Mouse (Mus musculus): ENCODE measurements at regions not wholly inside any gene's neighbourhood (a gene's known extent, or its start where the extent isn't known, plus 50 kb on each side); places are given as distances from the start of the nearest gene placed in this dataset.

- no peak overlapping the region for H3K4me3 ChIP-seq (ENCODE audit: low read length)
- no peak overlapping the region for H3K4me2 ChIP-seq (replicated peaks; ENCODE audit: low read depth, low read length)
- no peaks in the 10 kb centered on the region for H3K4me1 ChIP-seq (ENCODE audit: control insufficient read depth, insufficient read depth, low read length)
- ATAC-seq (ENCODE audit: low FRiP score, low TSS enrichment): no peak
- H3K9ac ChIP-seq (ENCODE audit: low read depth, low read length): no peak overlapping the region
- H3K36me3 ChIP-seq (ENCODE audit: control insufficient read depth, insufficient read depth, low read length): no peaks in the 10 kb centered on the region
- 82% methylated on average over 2 of the region's 2 CpGs for WGBS
- no peak overlapping the region for H3K27ac ChIP-seq (ENCODE audit: low read depth, low read length)
- no peaks in the 10 kb centered on the region for H3K27me3 ChIP-seq (ENCODE audit: control insufficient read depth, insufficient read depth, low read length)
- H3K9me3 ChIP-seq (ENCODE audit: control insufficient read depth, low read length): no peaks in the 10 kb centered on the region
These were observed 350.7 kb downstream of the Foxo1 start for GRCm38 (mm10) chr3:52618925-52619224.

- Histone ChIP-seq H3K4me2 (replicated peaks; ENCODE audit: low read depth, low read length) (no peak overlapping the region), H3K27ac (ENCODE audit: low read depth, low read length) (no peak overlapping the region), H3K9me3 (ENCODE audit: control insufficient read depth, low read length) (no peaks in the 10 kb centered on the region), H3K27me3 (ENCODE audit: control insufficient read depth, insufficient read depth, low read length) (no peaks in the 10 kb centered on the region), H3K36me3 (ENCODE audit: control insufficient read depth, insufficient read depth, low read length) (no peaks in the 10 kb centered on the region), H3K4me1 (ENCODE audit: control insufficient read depth, insufficient read depth, low read length) (no peaks in the 10 kb centered on the region), H3K9ac (ENCODE audit: low read depth, low read length) (no peak overlapping the region), H3K4me3 (ENCODE audit: low read length) (no peak overlapping the region)
- 79% methylated on average over 7 of the region's 7 CpGs for WGBS
- ATAC-seq (ENCODE audit: low FRiP score, low TSS enrichment): no peak
These were observed 350.2 kb downstream of the Foxo1 start for GRCm38 (mm10) chr3:52618212-52618924.

- Histone ChIP-seq H3K4me3 (ENCODE audit: low read length) (no peak overlapping the region), H3K27ac (ENCODE audit: low read depth, low read length) (no peak overlapping the region), H3K9me3 (ENCODE audit: control insufficient read depth, low read length) (no peaks in the 10 kb centered on the region), H3K4me2 (replicated peaks; ENCODE audit: low read depth, low read length) (no peak overlapping the region), H3K9ac (ENCODE audit: low read depth, low read length) (no peak overlapping the region), H3K4me1 (ENCODE audit: control insufficient read depth, insufficient read depth, low read length) (no peaks in the 10 kb centered on the region), H3K27me3 (ENCODE audit: control insufficient read depth, insufficient read depth, low read length) (no peaks in the 10 kb centered on the region), H3K36me3 (ENCODE audit: control insufficient read depth, insufficient read depth, low read length) (no peaks in the 10 kb centered on the region)
- 48% methylated on average over 8 of the region's 8 CpGs for WGBS
- ATAC-seq (ENCODE audit: low FRiP score, low TSS enrichment): no peak
These were observed 349.4 kb downstream of the Foxo1 start for GRCm38 (mm10) chr3:52617413-52618149.

- WGBS: 93% methylated on average over 8 of the region's 8 CpGs
- ATAC-seq (ENCODE audit: low FRiP score, low TSS enrichment): no peak
- H3K27me3 ChIP-seq (ENCODE audit: control insufficient read depth, insufficient read depth, low read length): no peaks in the 10 kb centered on the region
- H3K36me3 ChIP-seq (ENCODE audit: control insufficient read depth, insufficient read depth, low read length): no peaks in the 10 kb centered on the region
- no peak overlapping the region for H3K4me3 ChIP-seq (ENCODE audit: low read length)
- no peaks in the 10 kb centered on the region for H3K9me3 ChIP-seq (ENCODE audit: control insufficient read depth, low read length)
- no peak overlapping the region for H3K4me2 ChIP-seq (replicated peaks; ENCODE audit: low read depth, low read length)
- H3K9ac ChIP-seq (ENCODE audit: low read depth, low read length): no peak overlapping the region
- no peak overlapping the region for H3K27ac ChIP-seq (ENCODE audit: low read depth, low read length)
- no peaks in the 10 kb centered on the region for H3K4me1 ChIP-seq (ENCODE audit: control insufficient read depth, insufficient read depth, low read length)
These were observed 343.7 kb downstream of the Foxo1 start for GRCm38 (mm10) chr3:52611881-52612280.

GRCm38 (mm10) chr3:52610466-52610865 lies 342.3 kb downstream of the Foxo1 start:
- H3K36me3 ChIP-seq (ENCODE audit: control insufficient read depth, insufficient read depth, low read length): no peaks in the 10 kb centered on the region
- no peak for ATAC-seq (ENCODE audit: low FRiP score, low TSS enrichment)
- no peaks in the 10 kb centered on the region for H3K9me3 ChIP-seq (ENCODE audit: control insufficient read depth, low read length)
- H3K4me2 ChIP-seq (replicated peaks; ENCODE audit: low read depth, low read length): no peak overlapping the region
- H3K27ac ChIP-seq (ENCODE audit: low read depth, low read length): no peak overlapping the region
- no peak overlapping the region for H3K9ac ChIP-seq (ENCODE audit: low read depth, low read length)
- H3K4me1 ChIP-seq (ENCODE audit: control insufficient read depth, insufficient read depth, low read length): no peaks in the 10 kb centered on the region
- 65% methylated on average over 3 of the region's 3 CpGs for WGBS
- H3K27me3 ChIP-seq (ENCODE audit: control insufficient read depth, insufficient read depth, low read length): no peaks in the 10 kb centered on the region
- no peak overlapping the region for H3K4me3 ChIP-seq (ENCODE audit: low read length)

GRCm38 (mm10) chr3:52608086-52608426 lies 339.9 kb downstream of the Foxo1 start:
- no peak overlapping the region for H3K27ac ChIP-seq (ENCODE audit: low read depth, low read length)
- ATAC-seq (ENCODE audit: low FRiP score, low TSS enrichment): no peak
- 89% methylated on average over 5 of the region's 5 CpGs for WGBS
- H3K9me3 ChIP-seq (ENCODE audit: control insufficient read depth, low read length): no peaks in the 10 kb centered on the region
- H3K27me3 ChIP-seq (ENCODE audit: control insufficient read depth, insufficient read depth, low read length): no peaks in the 10 kb centered on the region
- no peak overlapping the region for H3K9ac ChIP-seq (ENCODE audit: low read depth, low read length)
- H3K4me1 ChIP-seq (ENCODE audit: control insufficient read depth, insufficient read depth, low read length): no peaks in the 10 kb centered on the region
- H3K4me3 ChIP-seq (ENCODE audit: low read length): no peak overlapping the region
- H3K36me3 ChIP-seq (ENCODE audit: control insufficient read depth, insufficient read depth, low read length): no peaks in the 10 kb centered on the region
- H3K4me2 ChIP-seq (replicated peaks; ENCODE audit: low read depth, low read length): no peak overlapping the region

- Histone ChIP-seq H3K9me3 (ENCODE audit: control insufficient read depth, low read length) (no peaks in the 10 kb centered on the region), H3K4me1 (ENCODE audit: control insufficient read depth, insufficient read depth, low read length) (no peaks in the 10 kb centered on the region), H3K4me3 (ENCODE audit: low read length) (no peak overlapping the region), H3K36me3 (ENCODE audit: control insufficient read depth, insufficient read depth, low read length) (no peaks in the 10 kb centered on the region), H3K9ac (ENCODE audit: low read depth, low read length) (no peak overlapping the region), H3K27ac (ENCODE audit: low read depth, low read length) (no peak overlapping the region), H3K4me2 (replicated peaks; ENCODE audit: low read depth, low read length) (no peak overlapping the region), H3K27me3 (ENCODE audit: control insufficient read depth, insufficient read depth, low read length) (no peaks in the 10 kb centered on the region)
- ATAC-seq (ENCODE audit: low FRiP score, low TSS enrichment): no peak
- WGBS: 87% methylated on average over 12 of the region's 12 CpGs
These were observed 339.4 kb downstream of the Foxo1 start for GRCm38 (mm10) chr3:52607379-52608085.

- Histone ChIP-seq H3K4me2 (replicated peaks; ENCODE audit: low read depth, low read length) (no peak overlapping the region), H3K9me3 (ENCODE audit: control insufficient read depth, low read length) (no peaks in the 10 kb centered on the region), H3K4me1 (ENCODE audit: control insufficient read depth, insufficient read depth, low read length) (no peaks in the 10 kb centered on the region), H3K36me3 (ENCODE audit: control insufficient read depth, insufficient read depth, low read length) (no peaks in the 10 kb centered on the region), H3K27ac (ENCODE audit: low read depth, low read length) (no peak overlapping the region), H3K9ac (ENCODE audit: low read depth, low read length) (no peak overlapping the region), H3K27me3 (ENCODE audit: control insufficient read depth, insufficient read depth, low read length) (no peaks in the 10 kb centered on the region), H3K4me3 (ENCODE audit: low read length) (no peak overlapping the region)
- WGBS: 48% methylated on average over 6 of the region's 6 CpGs
- ATAC-seq (ENCODE audit: low FRiP score, low TSS enrichment): no peak
These were observed 337.2 kb downstream of the Foxo1 start for GRCm38 (mm10) chr3:52605261-52605771.

- Histone ChIP-seq H3K36me3 (ENCODE audit: control insufficient read depth, insufficient read depth, low read length) (no peaks in the 10 kb centered on the region), H3K9me3 (ENCODE audit: control insufficient read depth, low read length) (no peaks in the 10 kb centered on the region), H3K9ac (ENCODE audit: low read depth, low read length) (no peak overlapping the region), H3K4me3 (ENCODE audit: low read length) (no peak overlapping the region), H3K4me1 (ENCODE audit: control insufficient read depth, insufficient read depth, low read length) (no peaks in the 10 kb centered on the region), H3K27ac (ENCODE audit: low read depth, low read length) (no peak overlapping the region), H3K4me2 (replicated peaks; ENCODE audit: low read depth, low read length) (no peak overlapping the region), H3K27me3 (ENCODE audit: control insufficient read depth, insufficient read depth, low read length) (no peaks in the 10 kb centered on the region)
- peak; percentile 75; the same call in 1 of the 2 replicates for ATAC-seq (ENCODE audit: low FRiP score, low TSS enrichment)
- 55% methylated on average over 8 of the region's 8 CpGs for WGBS
These were observed 335.1 kb downstream of the Foxo1 start for GRCm38 (mm10) chr3:52603244-52603704.
